Mouse (Mus musculus) ES-E14 (cell line): Measurements from ENCODE around the gene Disc1.

Experiments used
- CHD2 ChIP-seq: IDR thresholded peaks from 2 replicates; pipeline ENCODE4 v1.6.1; 2014; ENCODE audit warnings: mild to moderate bottlenecking, low read depth, low read length, inconsistent platforms
- HCFC1 ChIP-seq: IDR thresholded peaks from 2 replicates; pipeline ENCODE4 v1.6.1; 2012; ENCODE audit warnings: low read length, inconsistent platforms, borderline replicate concordance; ENCODE audit not compliant: insufficient read depth
- MAFK ChIP-seq: IDR thresholded peaks from 2 replicates; pipeline ENCODE4 v1.6.1; 2014; ENCODE audit warnings: mild to moderate bottlenecking, low read depth, low read length, inconsistent platforms; ENCODE audit not compliant: insufficient read depth
- ZC3H11A ChIP-seq: IDR thresholded peaks from 2 replicates; pipeline ENCODE4 v1.6.1; 2012; ENCODE audit warnings: low read depth, mild to moderate bottlenecking, inconsistent platforms, low read length, borderline replicate concordance
- ZNF384 ChIP-seq: IDR thresholded peaks from 2 replicates; pipeline ENCODE4 v1.6.1; 2012; ENCODE audit warnings: low read depth, low read length, inconsistent platforms

GRCm38 (mm10) chr8:125184452-125184817, 130.4 kb downstream of the Disc1 start:
- TF ChIP-seq HCFC1: no peak
- no peak for TF ChIP-seq ZNF384
- no peak for TF ChIP-seq CHD2
- TF ChIP-seq MAFK: no peak
- no peak for TF ChIP-seq ZC3H11A
